Mouse (Mus musculus) CH12.LX (cell line): ENCODE data around the gene Il12rb1. TPM values are rescaled to one million over a fixed set of nuclear protein-coding genes. Genes with fewer than 3 reads are reported as not detected.

Source experiments
- DNase-seq: peaks from one replicate; pipeline ENCODE4 v3.0.0-alpha.2; 2013; ENCODE audit errors: extremely low read depth
- H3K27ac ChIP-seq: 2 replicates; pipeline ENCODE4 v1.5.1; 2012; ENCODE audit warnings: low read depth, mild to moderate bottlenecking, control low read depth, moderate library complexity; ENCODE audit not compliant: insufficient read depth
- H3K27me3 ChIP-seq: replicated peaks from 2 replicates; pipeline ENCODE3; 2012; ENCODE audit warnings: inconsistent platforms
- H3K36me3 ChIP-seq, 2 experiments: replicated peaks in 1 of 2; 2 replicates each; pipeline versions ENCODE3 to v1.6.1; 2012; ENCODE audit warnings: inconsistent platforms in 1 of 2, low read length in 1 of 2, mild to moderate bottlenecking in 1 of 2, mixed read lengths in 1 of 2, moderate library complexity in 1 of 2; ENCODE audit not compliant: control insufficient read depth in 1 of 2, insufficient read depth in 1 of 2
- H3K4me1 ChIP-seq, 2 experiments: 2 replicates each; pipeline ENCODE4 v1.6.1; 2012; ENCODE audit warnings: inconsistent platforms in 1 of 2, moderate library complexity in 1 of 2; ENCODE audit not compliant: insufficient read depth in 2 of 2, control insufficient read depth in 1 of 2
- H3K4me2 ChIP-seq: 2 replicates; pipeline ENCODE4 v1.6.1; 2012; ENCODE audit warnings: low read depth, mild to moderate bottlenecking, control low read depth; ENCODE audit not compliant: poor library complexity, insufficient read depth, severe bottlenecking
- H3K4me3 ChIP-seq, 3 experiments: fragments of 150-350 bp in 1 of 3; sonication (generic) in 1 of 3; replicated peaks in 1 of 3; 2 replicates each; pipeline versions ENCODE3 to v1.5.1; 2011 to 2012; ENCODE audit warnings: low read depth in 2 of 3, low read length in 2 of 3, mild to moderate bottlenecking in 2 of 3, moderate library complexity in 2 of 3, control low read depth in 1 of 3, improper control_type of control experiment in 1 of 3, inconsistent platforms in 1 of 3, mixed read lengths in 1 of 3; ENCODE audit not compliant: poor library complexity in 1 of 3
- H3K79me2 ChIP-seq: replicated peaks from 2 replicates; pipeline ENCODE4 v1.6.1; 2012; ENCODE audit warnings: mild to moderate bottlenecking, moderate library complexity; ENCODE audit not compliant: control insufficient read depth, poor library complexity, insufficient read depth, severe bottlenecking; ENCODE audit errors: extremely low read depth
- H3K9ac ChIP-seq: 2 replicates; pipeline ENCODE4 v1.6.1; 2012; ENCODE audit warnings: low read depth, mild to moderate bottlenecking, control low read depth, moderate library complexity; ENCODE audit not compliant: insufficient read depth
- H3K9me3 ChIP-seq: replicated peaks from 2 replicates; pipeline ENCODE3; 2012; ENCODE audit warnings: low read length, inconsistent platforms, mixed read lengths
- BHLHE40 ChIP-seq: IDR thresholded peaks from 2 replicates; pipeline ENCODE4 v1.6.1; 2011; ENCODE audit warnings: mild to moderate bottlenecking, low read depth, low read length, improper control_type of control experiment
- CHD1 ChIP-seq: IDR thresholded peaks from 2 replicates; pipeline ENCODE4 v1.6.1; 2012; ENCODE audit warnings: low read depth, low read length, improper control_type of control experiment, inconsistent platforms
- CHD2 ChIP-seq: IDR thresholded peaks from 2 replicates; pipeline ENCODE4 v1.6.1; 2011; ENCODE audit warnings: low read length, improper control_type of control experiment
- CTCF ChIP-seq, 2 experiments: IDR thresholded peaks in 1 of 2; conservative IDR thresholded peaks in 1 of 2; 2 replicates each; pipeline ENCODE4 v1.5.1; 2011 to 2012; ENCODE audit warnings: low read depth in 2 of 2, low read length in 2 of 2, improper control_type of control experiment in 1 of 2, inconsistent platforms in 1 of 2, mild to moderate bottlenecking in 1 of 2, moderate library complexity in 1 of 2
- E2F4 ChIP-seq: IDR thresholded peaks from 2 replicates; pipeline ENCODE4 v1.6.1; 2011; ENCODE audit warnings: low read depth, low read length, improper control_type of control experiment; ENCODE audit not compliant: insufficient replicate concordance
- ELF1 ChIP-seq: IDR thresholded peaks from 2 replicates; pipeline ENCODE4 v1.6.1; 2014; ENCODE audit warnings: low read depth, mild to moderate bottlenecking, inconsistent platforms, low read length, improper control_type of control experiment
- EP300 ChIP-seq: IDR thresholded peaks from 2 replicates; pipeline ENCODE4 v1.6.1; 2011; ENCODE audit warnings: low read length, improper control_type of control experiment
- ETS1 ChIP-seq: conservative IDR thresholded peaks from 2 replicates; pipeline ENCODE4 v1.6.1; 2012; ENCODE audit warnings: low read depth, mild to moderate bottlenecking, inconsistent platforms, low read length, improper control_type of control experiment, moderate library complexity
- GABPA ChIP-seq: IDR thresholded peaks from 2 replicates; pipeline ENCODE4 v1.6.1; 2012; ENCODE audit warnings: low read depth, low read length, improper control_type of control experiment, inconsistent platforms; ENCODE audit not compliant: insufficient replicate concordance
- HCFC1 ChIP-seq: IDR thresholded peaks from 2 replicates; pipeline ENCODE4 v1.6.1; 2012; ENCODE audit warnings: low read depth, mild to moderate bottlenecking, inconsistent platforms, low read length, improper control_type of control experiment
- IRF4 ChIP-seq: IDR thresholded peaks from 2 replicates; pipeline ENCODE4 v1.6.1; 2014; ENCODE audit warnings: low read depth, mild to moderate bottlenecking, inconsistent platforms, low read length, improper control_type of control experiment
- JUN ChIP-seq: IDR thresholded peaks from 2 replicates; pipeline ENCODE4 v1.6.1; 2011; ENCODE audit warnings: low read depth, mild to moderate bottlenecking, low read length, improper control_type of control experiment, moderate library complexity; ENCODE audit not compliant: insufficient read depth
- JUND ChIP-seq: conservative IDR thresholded peaks from 2 replicates; pipeline ENCODE4 v1.6.1; 2011; ENCODE audit warnings: low read depth, low read length, improper control_type of control experiment
- KAT2A ChIP-seq: IDR thresholded peaks from 2 replicates; pipeline ENCODE4 v1.6.1; 2012; ENCODE audit warnings: low read length, improper control_type of control experiment, inconsistent platforms; ENCODE audit not compliant: insufficient replicate concordance
- MAFK ChIP-seq: IDR thresholded peaks from 2 replicates; pipeline ENCODE4 v1.6.1; 2011; ENCODE audit warnings: low read length, improper control_type of control experiment; ENCODE audit not compliant: insufficient replicate concordance
- MAX ChIP-seq: IDR thresholded peaks from 2 replicates; pipeline ENCODE4 v1.6.1; 2011; ENCODE audit warnings: low read length, improper control_type of control experiment
- MAZ ChIP-seq: IDR thresholded peaks from 2 replicates; pipeline ENCODE4 v1.6.1; 2012; ENCODE audit warnings: low read depth, mild to moderate bottlenecking, inconsistent platforms, low read length, improper control_type of control experiment, moderate library complexity
- MEF2A ChIP-seq: IDR thresholded peaks from 2 replicates; pipeline ENCODE4 v1.6.1; 2014; ENCODE audit warnings: low read depth, mild to moderate bottlenecking, inconsistent platforms, low read length, improper control_type of control experiment, borderline replicate concordance
- MXI1 ChIP-seq: IDR thresholded peaks from 2 replicates; pipeline ENCODE4 v1.6.1; 2011; ENCODE audit warnings: mild to moderate bottlenecking, low read depth, low read length, improper control_type of control experiment
- MYC ChIP-seq: IDR thresholded peaks from 2 replicates; pipeline ENCODE4 v1.6.1; 2011; ENCODE audit warnings: low read depth, mild to moderate bottlenecking, improper control_type of control experiment, low read length
- NELFE ChIP-seq: IDR thresholded peaks from 2 replicates; pipeline ENCODE4 v1.6.1; 2011; ENCODE audit warnings: low read depth, low read length, improper control_type of control experiment
- NRF1 ChIP-seq: IDR thresholded peaks from 2 replicates; pipeline ENCODE4 v1.6.1; 2014; ENCODE audit warnings: low read depth, mild to moderate bottlenecking, inconsistent platforms, low read length, improper control_type of control experiment, moderate library complexity
- PAX5 ChIP-seq: IDR thresholded peaks from 2 replicates; pipeline ENCODE4 v1.6.1; 2012; ENCODE audit warnings: low read length, inconsistent platforms, mixed read lengths
- POLR2A ChIP-seq: IDR thresholded peaks from 2 replicates; pipeline ENCODE4 v1.6.1; 2011; ENCODE audit warnings: low read depth, mild to moderate bottlenecking, improper control_type of control experiment, low read length
- POLR2AphosphoS2 ChIP-seq: IDR thresholded peaks from 2 replicates; pipeline ENCODE4 v1.6.1; 2011; ENCODE audit warnings: low read depth, low read length, improper control_type of control experiment
- RAD21 ChIP-seq: IDR thresholded peaks from 2 replicates; pipeline ENCODE4 v1.6.1; 2011; ENCODE audit warnings: low read depth, mild to moderate bottlenecking, low read length, improper control_type of control experiment, moderate library complexity
- RCOR1 ChIP-seq: conservative IDR thresholded peaks from 2 replicates; pipeline ENCODE4 v1.6.1; 2012; ENCODE audit warnings: low read depth, mild to moderate bottlenecking, inconsistent platforms, low read length, improper control_type of control experiment
- SIN3A ChIP-seq: IDR thresholded peaks from 2 replicates; pipeline ENCODE4 v1.6.1; 2012; ENCODE audit warnings: low read length, improper control_type of control experiment, inconsistent platforms
- SMC3 ChIP-seq: IDR thresholded peaks from 2 replicates; pipeline ENCODE4 v1.6.1; 2011; ENCODE audit warnings: low read depth, low read length, improper control_type of control experiment
- TBP ChIP-seq: conservative IDR thresholded peaks from 2 replicates; pipeline ENCODE4 v1.6.1; 2011; ENCODE audit warnings: low read depth, low read length, improper control_type of control experiment
- TCF12 ChIP-seq: IDR thresholded peaks from 2 replicates; pipeline ENCODE4 v1.6.1; 2014; ENCODE audit warnings: low read depth, mild to moderate bottlenecking, inconsistent platforms, low read length, improper control_type of control experiment
- UBTF ChIP-seq: IDR thresholded peaks from 2 replicates; pipeline ENCODE4 v1.6.1; 2012; ENCODE audit warnings: low read depth, mild to moderate bottlenecking, inconsistent platforms, low read length, improper control_type of control experiment, moderate library complexity
- USF1 ChIP-seq: IDR thresholded peaks from 2 replicates; pipeline ENCODE4 v1.6.1; 2014; ENCODE audit warnings: low read depth, mild to moderate bottlenecking, inconsistent platforms, low read length, improper control_type of control experiment
- USF2 ChIP-seq: conservative IDR thresholded peaks from 2 replicates; pipeline ENCODE4 v1.6.1; 2011; ENCODE audit warnings: low read depth, low read length, improper control_type of control experiment
- ZC3H11A ChIP-seq: IDR thresholded peaks from 2 replicates; pipeline ENCODE4 v1.6.1; 2012; ENCODE audit warnings: low read depth, mild to moderate bottlenecking, inconsistent platforms, low read length, improper control_type of control experiment
- ZKSCAN1 ChIP-seq: IDR thresholded peaks from 2 replicates; pipeline ENCODE4 v1.6.1; 2012; ENCODE audit warnings: low read depth, inconsistent platforms, low read length, improper control_type of control experiment, borderline replicate concordance
- ZMIZ1 ChIP-seq: IDR thresholded peaks from 2 replicates; pipeline ENCODE4 v1.6.1; 2012; ENCODE audit warnings: low read depth, mild to moderate bottlenecking, inconsistent platforms, low read length, improper control_type of control experiment
- ZNF384 ChIP-seq: IDR thresholded peaks from 2 replicates; pipeline ENCODE4 v1.6.1; 2012; ENCODE audit warnings: low read depth, low read length, improper control_type of control experiment, inconsistent platforms
- dilution Hi-C: fragments of 300-500 bp; cut with MboI; formaldehyde crosslinking; loops from 2 replicates; pipeline ENCODE4 v1.14.3; 2020; ENCODE audit warnings: low sequenced_read_pairs; ENCODE audit not compliant: extremely low pct_unique_long_range_greater_than_20kb, extremely low pct_ligation_motif_present
- in situ Hi-C: fragments of 300-500 bp; cut with MboI; formaldehyde crosslinking; loops from 3 replicates; pipeline ENCODE4 v1.14.3; 2019; ENCODE audit warnings: low sequenced_read_pairs, low pct_ligation_motif_present, low pct_unique_long_range_greater_than_20kb, mixed read lengths
- polyA plus RNA-seq: library from polyadenylated mRNA; unstranded; fragments of >175 nt; gene quantifications from 2 replicates; pipeline ENCODE4 v1.2.1, GENCODE M21; 2012; ENCODE audit warnings: low read depth; ENCODE audit not compliant: insufficient read length
- total RNA-seq, 2 experiments: library from RNA; depleted of rRNA; stranded (reverse); fragments of 300-350 nt in 1 of 2; fragments of >200 nt in 1 of 2; gene quantifications; 2 replicates each; pipeline ENCODE4 v1.2.3; 2012 to 2014

The Il12rb1 gene
- total and polyA plus RNA-seq, 3 experiments, result 4.5 to 23.2 (median 12.5) TPM

GRCm38 (mm10) chr8:70760775-70761406, 47.4 kb upstream of the Il12rb1 start, which contains the start of gene Mpv17l2:
Mpv17l2 (minus strand) TSS chr8:70760946.
- peaks cover 8 to 50% of the 10 kb centered on the region in 2 experiments for H3K4me1 ChIP-seq
- no peaks in the 10 kb centered on the region for H3K9me3 ChIP-seq
- H3K27ac ChIP-seq, result peak within 1 kb of the TSS; percentile 27; the same call in 1 of the 2 replicates
- dilution Hi-C loops, result no loop called here
- in situ Hi-C loops, result loop anchor here (5.0 kb wide), 1 partner anchor 81 kb away; no protein-coding TSS in a partner anchor
- H3K79me2 ChIP-seq, result no peaks in the 10 kb centered on the region
- DNase-seq, result peak; percentile 99
- H3K4me2 ChIP-seq, result peak within 1 kb of the TSS; percentile 58
- no peaks in the 10 kb centered on the region for H3K27me3 ChIP-seq
- peak; percentile 50; the same call in 1 of the 2 replicates for TF ChIP-seq MEF2A
- peak; percentile 81 for TF ChIP-seq SIN3A
- peak; percentile 69 for TF ChIP-seq HCFC1
- TF ChIP-seq NRF1, result peak; percentile 65; the same call in 1 of the 2 replicates
- TF ChIP-seq ZMIZ1, result peak; percentile 6; the same call in 1 of the 2 replicates
- no peak for TF ChIP-seq JUND
- TF ChIP-seq ZNF384, result no peak
- no peak for TF ChIP-seq POLR2AphosphoS2
- TF ChIP-seq IRF4, result peak; percentile 45
- TF ChIP-seq NELFE, result peak; percentile 37; the same call in 1 of the 2 replicates
- TF ChIP-seq POLR2A, result peak; percentile 60; the same call in 1 of the 2 replicates
- TF ChIP-seq CHD1, result no peak
- TF ChIP-seq CHD2, result peak; percentile 96
- no peak for TF ChIP-seq ZC3H11A
- peak; percentile 76; the same call in 1 of the 2 replicates for TF ChIP-seq MYC
- peak; percentile 61; the same call in 1 of the 2 replicates for TF ChIP-seq TCF12
- TF ChIP-seq MAZ, result peak; percentile 72
- TF ChIP-seq MAX, result peak; percentile 91
- no peak for TF ChIP-seq MAFK
- TF ChIP-seq RCOR1, result 0 out of 2 replicates have a peak, but pooled peaks have one; percentile 38
- TF ChIP-seq ETS1, result no peak
- no peak for TF ChIP-seq GABPA
- TF ChIP-seq JUN, result no peak
- no peak for TF ChIP-seq CTCF (conservative IDR thresholded peaks at IDR 0.05 in 1 of 2, IDR thresholded peaks at IDR 0.05 in 1 of 2; ENCODE audit: low read depth in 2 of 2, low read length in 2 of 2)
- peak; percentile 63; the same call in 1 of the 2 replicates for TF ChIP-seq KAT2A
- no peak for TF ChIP-seq ZKSCAN1
- peak; percentile 56; the same call in 1 of the 2 replicates for TF ChIP-seq BHLHE40
- TF ChIP-seq E2F4, result peak; percentile 46; the same call in 1 of the 2 replicates
- no peak for TF ChIP-seq UBTF
- TF ChIP-seq USF2, result no peak
- TF ChIP-seq PAX5, result no peak
- TF ChIP-seq ELF1, result peak; percentile 99
- no peak for TF ChIP-seq EP300
- TF ChIP-seq SMC3, result no peak
- no peak for TF ChIP-seq RAD21
- TF ChIP-seq TBP, result 0 out of 2 replicates have a peak, but pooled peaks have one; percentile 36
- TF ChIP-seq USF1, result peak; percentile 54
- peak; percentile 67 for TF ChIP-seq MXI1
- TF ChIP-seq, all 38 proteins: peak for 21
- H3K36me3 ChIP-seq, result peaks cover 31 to 62% of the 10 kb centered on the region in 2 experiments
- H3K4me3 ChIP-seq, result peak within 1 kb of the TSS; percentile 72 to 87 (median 73)
- peak within 1 kb of the TSS; percentile 77 for H3K9ac ChIP-seq
